Mouse (Mus musculus): Measurements from ENCODE around the gene Fabp3. TPM values are rescaled to one million over a fixed set of nuclear protein-coding genes. Genes with fewer than 3 reads are reported as not detected.

The Fabp3 gene
- total RNA-seq (2021), result 100 to 1,000 TPM; 142 to 168 TPM
- long read RNA-seq, transcript Fabp3-201 (4 exons, 823 nt), result major isoform, 243 of 250 reads
- long read RNA-seq, partial matches to known transcripts, result 3 of 250 reads
- long read RNA-seq, other reads (novel, unspliced or antisense), result 4 of 250 reads

DNA sequence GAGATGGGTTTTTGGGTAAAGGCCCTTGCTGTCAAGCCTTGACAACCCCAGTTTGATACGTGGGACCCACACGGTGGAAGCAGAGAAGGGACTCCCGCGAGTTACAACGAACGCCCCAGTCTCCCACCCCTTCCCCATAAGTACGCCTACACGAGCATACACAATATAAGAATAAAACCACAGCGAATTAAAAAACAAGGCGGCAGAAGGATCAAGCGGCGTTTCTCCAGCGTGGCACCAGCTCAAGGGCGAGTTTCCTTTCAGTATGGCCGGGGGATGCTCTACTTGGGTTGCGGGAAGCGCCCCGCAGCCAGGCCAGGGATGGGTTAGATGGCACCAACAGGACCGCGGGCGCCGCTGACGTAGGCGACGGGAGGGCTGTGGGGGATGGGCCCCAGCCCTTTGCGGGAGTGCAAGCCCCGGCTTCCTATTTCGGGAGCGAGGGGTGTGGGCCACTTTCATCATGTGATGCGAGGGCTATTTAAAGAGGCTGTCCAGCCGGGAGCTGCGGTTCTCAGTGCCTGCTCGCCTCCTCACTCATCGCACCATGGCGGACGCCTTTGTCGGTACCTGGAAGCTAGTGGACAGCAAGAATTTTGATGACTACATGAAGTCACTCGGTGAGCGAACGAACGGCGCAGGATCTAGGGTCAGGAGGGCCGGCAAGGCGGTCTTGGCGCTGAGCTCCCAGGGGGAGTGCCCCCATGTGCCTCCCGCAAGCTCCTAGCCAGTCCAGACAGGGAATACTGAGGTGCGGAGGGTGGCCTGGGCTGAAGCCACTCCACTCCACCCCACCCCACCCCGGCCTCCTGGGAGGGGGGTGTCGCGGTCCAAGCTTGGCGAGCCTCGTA lies at the start of gene Fabp3, which contains the start of gene Gm10570:
Fabp3 (plus strand) TSS at position 365 of the 851 bp plus-strand sequence.
Gm10570 (minus strand) TSS at position 444 of the 851 bp plus-strand sequence.
- DNase-seq (ENCODE audit: low spot score in 2 of 2), result peak; percentile 57 to 72

DNA sequence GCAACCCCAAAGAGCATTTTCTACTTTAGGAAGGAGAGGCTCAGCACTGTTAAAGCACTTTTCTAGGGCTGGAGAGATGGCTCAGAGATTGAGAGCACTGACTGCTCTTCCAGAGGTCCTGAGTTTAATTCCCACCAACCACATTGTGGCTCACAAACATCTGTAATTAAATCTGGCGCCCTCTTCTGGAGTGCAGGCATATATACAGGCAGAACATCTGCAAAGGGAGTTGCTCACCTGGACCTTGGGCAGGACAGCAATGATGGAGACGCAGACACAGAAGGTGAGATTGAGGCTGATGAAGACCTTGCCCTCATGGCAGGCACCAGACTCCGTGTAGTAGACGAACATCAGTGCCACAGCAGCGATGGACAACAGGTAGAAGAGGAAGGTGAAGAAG lies 48.0 kb upstream of the Fabp3 start:
- DNase-seq (ENCODE audit: low spot score in 2 of 2), result no peak

DNA sequence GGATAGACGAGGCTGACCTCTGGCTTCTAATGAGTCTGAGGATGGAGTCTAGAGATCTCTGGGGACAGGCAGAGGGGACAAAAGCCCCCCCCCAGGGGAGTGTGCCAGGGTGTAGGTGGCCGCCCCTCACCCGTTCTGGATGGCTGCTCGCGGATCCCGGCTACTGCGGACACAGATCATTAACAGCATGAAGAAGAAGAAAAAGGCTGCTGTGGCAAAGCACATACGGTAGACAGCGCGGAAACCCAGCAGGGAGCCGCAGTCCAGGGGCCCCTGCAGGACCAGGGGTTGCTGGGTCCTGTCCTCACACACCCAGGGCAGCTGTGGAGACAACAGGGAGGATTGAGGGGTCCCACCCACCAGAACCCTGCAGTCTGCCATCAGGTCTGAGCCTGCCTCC lies 44.3 kb upstream of the Fabp3 start:
- DNase-seq (ENCODE audit: low spot score in 2 of 2), result no peak

DNA sequence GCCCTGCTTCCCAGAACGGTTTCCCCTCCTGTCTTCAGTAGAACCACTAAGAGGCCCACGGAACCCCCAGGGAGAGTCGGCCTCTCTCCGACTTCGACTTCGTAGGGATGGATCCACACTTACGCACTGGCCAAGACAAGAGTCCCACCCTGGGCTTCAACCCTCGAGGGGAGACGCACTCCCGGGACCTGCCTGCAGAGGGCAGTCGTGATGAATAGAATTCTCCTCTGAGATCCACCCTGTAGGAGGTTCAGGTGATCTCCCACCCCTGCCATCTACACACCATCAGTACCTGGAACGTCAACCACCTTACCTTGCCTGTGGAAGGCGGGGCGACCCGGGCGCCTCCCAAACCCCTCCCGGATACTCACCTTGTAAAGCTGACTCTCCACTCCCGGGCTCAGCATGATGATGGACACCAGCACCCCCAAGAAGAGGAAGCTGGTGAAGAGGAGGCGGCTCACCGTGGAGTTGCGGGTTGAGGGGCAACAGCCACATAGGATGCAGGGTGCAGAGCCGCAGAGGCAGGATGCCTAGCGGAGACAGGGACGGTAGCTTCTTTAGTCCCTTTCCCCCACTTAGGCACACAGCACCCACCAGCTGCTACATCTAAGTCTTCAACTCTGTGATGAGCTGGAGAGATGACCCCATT lies 43.6 kb upstream of the Fabp3 start:
- DNase-seq (ENCODE audit: low spot score in 2 of 2), result peak; percentile 79 to 80

DNA sequence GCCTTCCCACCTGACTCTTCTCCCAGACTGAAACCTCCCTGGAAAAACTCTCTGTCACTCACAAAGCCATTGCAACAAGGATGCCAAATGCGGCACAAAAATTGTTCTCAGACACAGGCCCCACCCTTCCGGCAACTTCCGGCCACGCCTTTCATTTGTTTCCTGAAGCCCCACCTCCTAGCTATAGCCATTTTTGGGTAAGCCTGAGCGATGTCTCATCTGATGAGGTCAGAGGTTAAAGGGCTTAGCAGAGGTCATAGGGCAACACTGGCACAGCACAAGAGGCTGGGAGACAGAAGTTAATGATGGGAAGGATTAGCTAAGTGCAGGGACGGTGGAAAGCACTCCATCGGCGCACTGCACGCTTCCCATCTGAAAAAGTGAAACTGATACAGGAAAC lies 41.8 kb upstream of the Fabp3 start:
- DNase-seq (ENCODE audit: low spot score in 2 of 2), result no peak

DNA sequence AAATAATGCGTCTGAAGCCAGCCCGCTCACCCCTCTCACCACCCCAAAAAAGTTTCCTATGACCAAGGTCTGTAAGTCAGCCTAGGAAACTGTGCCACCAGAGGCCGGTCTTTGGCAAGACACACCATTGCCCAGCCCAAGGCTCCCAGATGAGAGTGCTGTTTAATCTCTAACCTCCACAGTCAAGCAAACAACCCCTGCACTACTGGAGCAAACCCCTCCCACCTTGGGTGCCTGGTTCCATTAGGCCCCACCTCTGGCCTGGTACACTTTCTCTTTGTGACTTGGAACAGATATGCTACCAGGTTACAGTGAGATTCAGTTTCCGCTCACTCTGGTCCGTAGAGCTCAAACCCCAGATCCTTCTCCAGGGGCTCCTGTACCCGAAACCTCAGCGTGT lies 41.3 kb upstream of the Fabp3 start:
- no peak for DNase-seq (ENCODE audit: low spot score in 2 of 2)

DNA sequence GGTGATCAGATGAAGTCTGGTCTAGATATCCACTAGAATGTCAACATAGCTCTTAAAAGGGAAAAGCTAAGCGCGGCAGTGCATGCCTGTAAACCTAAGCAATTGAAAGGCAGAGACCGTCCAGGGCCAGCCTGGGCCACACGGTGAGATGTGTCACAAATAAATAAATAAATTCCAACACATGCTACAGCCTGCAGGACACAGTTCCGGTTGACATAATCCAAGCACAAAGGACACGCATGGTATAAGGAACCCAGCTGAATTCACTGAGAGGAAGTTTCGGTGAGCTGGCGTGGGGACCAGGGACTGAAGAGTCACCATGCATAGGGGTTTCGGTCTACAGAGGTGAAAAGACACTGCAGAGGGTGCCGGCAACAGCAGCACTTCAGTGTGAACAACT lies 39.7 kb upstream of the Fabp3 start:
- DNase-seq (ENCODE audit: low spot score in 2 of 2), result no peak

DNA sequence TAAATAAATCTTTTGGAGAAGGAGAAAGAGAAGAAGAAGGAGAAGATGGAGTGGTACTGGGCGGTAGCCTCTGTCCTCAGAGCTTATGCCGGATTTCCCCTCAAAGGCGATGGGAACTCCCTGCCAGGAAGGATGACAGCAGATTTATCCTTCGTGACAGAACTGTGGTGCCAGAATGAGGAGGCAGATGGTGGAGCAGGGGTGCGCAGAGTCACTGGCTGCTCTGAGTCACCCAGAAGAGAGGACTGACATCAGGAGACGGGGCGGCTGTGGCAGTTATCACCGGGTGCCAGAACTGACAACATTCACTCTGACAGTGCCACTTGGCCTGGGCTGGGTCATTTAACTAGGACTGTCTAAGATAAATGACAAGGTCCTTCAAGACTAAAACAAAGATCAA lies 38.3 kb upstream of the Fabp3 start:
- peak; percentile 61 to 62 for DNase-seq (ENCODE audit: low spot score in 2 of 2)

DNA sequence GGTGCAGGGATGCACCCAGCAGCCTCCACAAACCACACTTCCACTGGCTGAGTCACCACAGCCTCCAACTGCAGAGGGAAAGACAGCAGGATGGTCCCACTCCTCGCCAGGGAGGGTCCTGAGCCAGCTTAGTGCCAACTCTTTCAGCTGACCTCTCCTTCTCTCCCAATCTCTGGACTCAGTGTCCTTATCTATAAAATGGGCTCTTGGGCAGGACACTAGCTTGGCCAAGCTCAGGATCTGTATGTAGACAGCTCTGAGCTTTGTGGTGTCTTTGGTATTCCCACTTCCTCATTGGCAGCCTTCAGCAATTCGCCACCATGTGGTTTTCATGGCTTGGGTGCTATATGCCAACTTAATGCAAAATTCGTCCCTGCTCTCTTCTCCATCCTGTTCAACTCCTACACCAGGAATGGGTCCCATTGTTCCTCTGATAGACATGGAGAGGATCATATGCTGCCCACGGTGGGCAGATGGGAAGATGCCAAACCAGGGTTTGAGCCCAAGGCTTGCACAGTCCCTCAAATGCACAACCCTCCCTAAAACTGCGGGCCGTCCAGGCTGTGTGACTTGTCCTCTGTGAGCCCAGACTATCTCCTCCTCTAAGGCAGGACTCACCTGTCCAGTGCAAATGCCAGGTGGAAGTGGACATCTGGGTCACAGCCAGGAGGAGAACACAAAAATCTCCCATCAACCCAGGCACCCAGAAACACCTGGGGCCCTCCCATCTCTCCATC lies 37.6 kb upstream of the Fabp3 start:
- no peak for DNase-seq (ENCODE audit: low spot score in 2 of 2)

DNA sequence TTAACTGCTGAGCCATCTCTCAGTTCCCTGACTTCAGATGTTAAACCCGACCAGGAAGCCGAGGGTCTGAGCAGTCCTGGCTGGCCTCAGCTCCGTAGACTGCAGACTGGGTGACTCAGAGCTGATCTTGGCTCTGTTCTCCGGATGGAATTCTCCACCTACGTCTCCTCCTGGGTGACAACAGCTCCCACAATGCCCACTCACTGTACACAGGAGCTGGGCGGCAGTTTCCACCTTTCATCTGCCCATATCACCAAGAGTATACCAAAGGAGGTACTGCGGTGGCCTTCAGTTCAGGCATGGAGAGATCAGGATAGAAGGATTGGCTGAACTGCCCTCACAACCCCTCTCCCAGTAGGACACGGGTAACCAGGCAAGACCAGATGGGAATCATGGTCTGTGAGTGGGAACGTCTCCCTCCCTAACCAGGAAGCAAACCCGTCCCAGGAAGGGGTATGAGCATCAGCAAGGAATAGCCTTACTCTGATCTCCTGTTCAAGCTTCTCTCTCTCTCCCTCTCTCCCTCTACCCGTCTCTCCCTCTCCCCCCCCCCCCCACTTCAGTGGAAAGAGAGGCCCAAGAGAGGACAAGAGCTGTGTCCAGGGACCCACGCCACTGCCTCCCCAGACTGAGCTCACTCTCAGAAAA lies 34.6 kb upstream of the Fabp3 start:
- DNase-seq (ENCODE audit: low spot score in 2 of 2), result peak in 1 of 2 experiments; percentile 40

DNA sequence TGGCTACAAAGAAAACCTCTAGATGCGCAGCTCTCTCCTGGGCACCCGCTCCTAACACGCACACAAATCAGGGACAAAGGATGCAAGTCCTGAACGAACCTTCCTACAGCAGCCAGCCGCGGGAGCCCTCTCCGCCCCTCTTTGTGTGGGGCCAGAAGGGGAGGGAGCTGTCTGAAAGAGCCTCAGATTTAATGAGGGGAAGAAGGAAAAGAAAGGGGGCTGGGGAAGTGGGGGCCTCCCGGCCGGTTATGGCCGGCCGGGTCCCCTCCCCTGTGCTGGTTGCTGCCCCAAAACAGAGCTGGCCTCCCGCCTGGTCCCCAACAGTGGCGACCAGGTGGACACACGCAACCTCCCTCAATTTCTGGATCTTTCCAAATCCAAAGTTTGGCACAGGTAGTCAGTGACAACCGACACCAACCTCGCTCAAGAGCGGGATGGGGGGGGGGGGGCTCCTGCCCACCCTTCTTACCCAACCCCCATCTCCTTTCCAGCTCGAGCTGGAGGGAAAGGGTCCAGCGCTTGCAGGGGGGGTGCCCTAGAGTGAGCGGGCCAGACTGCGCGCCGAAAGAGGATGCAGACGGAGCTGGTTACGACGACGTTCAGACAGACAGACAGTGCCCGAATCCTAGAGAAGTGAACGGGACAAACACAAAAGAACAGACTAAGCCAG lies 33.9 kb upstream of the Fabp3 start:
- DNase-seq (ENCODE audit: low spot score in 2 of 2), result peak; percentile 43 to 52

DNA sequence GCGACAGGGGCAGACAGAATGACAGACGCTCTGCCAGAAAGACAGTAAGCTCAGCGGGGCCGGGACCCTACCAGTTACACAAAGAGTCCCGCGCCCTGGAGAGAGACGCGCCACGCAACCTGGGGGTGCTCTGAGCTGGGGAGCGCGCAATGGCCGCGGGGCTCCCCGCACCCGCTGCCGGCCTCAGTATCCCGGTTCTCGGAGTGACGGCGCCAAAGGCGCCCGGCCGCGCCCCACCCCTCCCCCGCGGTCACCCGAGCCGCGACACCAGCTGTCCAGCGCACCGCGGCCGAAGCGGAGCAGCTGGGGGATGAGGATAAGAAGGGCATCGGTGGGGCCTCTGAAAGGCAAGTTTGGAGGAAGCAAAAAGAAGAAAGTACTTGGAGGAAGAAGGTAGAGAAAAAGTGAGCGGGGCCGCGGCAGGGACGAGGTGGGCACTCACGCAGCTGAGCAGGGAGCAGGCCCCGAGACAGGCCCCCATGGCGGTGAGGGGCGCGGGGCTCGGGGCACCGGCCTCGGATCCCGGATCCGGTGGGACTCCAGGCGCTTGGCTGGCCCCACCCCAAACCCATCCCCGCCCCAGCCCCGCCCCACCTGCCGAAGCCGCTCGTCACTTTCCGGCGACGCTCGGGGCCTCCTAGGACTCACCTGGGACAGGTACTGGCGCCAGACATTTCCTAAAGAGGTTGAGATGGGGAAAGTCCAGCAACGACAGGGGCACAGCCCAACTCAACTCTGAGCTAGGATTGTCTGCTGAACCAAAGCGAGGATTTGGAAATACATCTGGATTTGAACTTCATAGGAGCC lies 33.2 kb upstream of the Fabp3 start:
- peak in 1 of 2 experiments; percentile 33 for DNase-seq (ENCODE audit: low spot score in 2 of 2)

DNA sequence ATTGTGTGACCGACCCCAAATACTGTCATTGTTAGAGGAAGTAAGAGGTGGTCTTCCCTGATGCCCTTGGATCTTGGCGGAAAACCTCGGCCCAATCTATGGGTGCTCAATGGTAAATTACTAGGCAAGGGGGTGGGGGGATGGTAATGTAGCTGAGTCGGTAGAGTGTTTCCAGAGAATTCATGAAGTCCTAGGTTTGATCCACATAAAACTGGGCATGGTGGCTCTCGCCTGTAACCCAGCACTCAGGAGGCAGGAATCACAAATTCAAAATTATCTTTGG lies 32.6 kb upstream of the Fabp3 start:
- DNase-seq (ENCODE audit: low spot score in 2 of 2), result no peak

DNA sequence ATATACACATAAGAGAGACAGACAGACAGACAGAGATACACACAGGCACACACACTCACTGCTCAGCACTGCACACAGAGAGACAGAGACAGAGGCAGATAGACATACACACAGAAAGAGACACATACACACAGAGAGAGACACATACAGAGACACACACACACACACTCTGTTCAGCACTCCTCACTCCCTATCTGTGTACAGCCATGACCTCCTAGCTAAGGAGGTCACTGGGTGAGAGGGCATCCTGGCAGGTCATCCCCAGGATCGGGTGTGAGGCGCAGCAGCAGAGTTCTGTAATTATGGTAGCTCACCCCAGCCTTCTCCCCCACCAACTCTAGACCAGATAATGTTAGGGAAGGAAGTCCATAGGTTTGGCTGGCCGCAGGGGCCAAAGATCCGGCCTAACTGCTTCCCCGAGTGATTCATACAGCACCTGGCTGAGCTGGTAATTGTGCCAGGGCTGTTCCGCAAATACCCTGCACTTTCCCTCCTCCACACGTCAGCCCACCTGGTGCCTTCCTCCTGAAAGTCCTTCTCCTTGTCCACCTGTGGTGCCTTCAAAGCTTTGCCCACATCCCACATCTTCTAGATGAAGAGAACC lies 31.7 kb upstream of the Fabp3 start:
- no peak for DNase-seq (ENCODE audit: low spot score in 2 of 2)

DNA sequence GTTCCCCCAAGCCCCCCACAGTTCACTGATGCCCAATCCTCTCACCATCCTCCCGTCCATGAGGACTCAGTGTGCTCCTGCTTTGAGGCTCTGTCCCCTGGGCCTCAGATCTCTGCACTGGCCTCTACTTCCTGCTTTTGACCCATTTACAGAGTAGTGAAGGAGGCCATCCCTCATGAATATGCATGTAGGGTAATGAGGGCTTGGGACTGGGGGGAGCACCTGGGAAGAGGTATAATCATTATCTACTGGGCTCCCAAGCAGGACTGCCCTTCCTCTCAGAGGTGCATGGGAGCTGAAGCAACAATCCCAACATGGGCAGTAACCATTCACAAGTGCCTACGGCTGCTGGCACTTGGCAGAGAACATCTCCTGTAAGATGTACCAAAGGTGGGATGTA lies 29.3 kb upstream of the Fabp3 start, which contains the start of gene Serinc2:
Serinc2 (minus strand) TSS at position 101 of the 400 bp plus-strand sequence.
- no peak for DNase-seq (ENCODE audit: low spot score in 2 of 2)

DNA sequence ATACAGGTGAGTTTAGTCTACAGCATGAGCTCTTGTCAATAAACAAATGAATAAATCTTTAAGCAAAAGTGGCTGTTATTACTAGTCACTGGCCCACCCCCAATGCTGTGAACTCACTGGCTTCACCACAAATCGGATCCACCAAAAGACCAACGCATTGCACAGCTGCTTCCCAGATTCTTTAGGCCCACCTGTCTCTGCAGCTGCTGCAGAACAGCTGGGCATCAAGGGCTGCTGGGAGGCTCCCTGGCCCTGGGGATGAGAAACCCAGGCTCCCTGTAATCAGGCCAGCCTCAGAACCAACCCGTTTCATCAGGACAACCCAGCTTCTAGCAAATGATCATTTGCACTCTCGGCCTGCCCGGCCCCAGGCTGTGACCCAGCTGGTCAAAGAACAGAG lies 25.5 kb upstream of the Fabp3 start:
- DNase-seq (ENCODE audit: low spot score in 2 of 2), result no peak

DNA sequence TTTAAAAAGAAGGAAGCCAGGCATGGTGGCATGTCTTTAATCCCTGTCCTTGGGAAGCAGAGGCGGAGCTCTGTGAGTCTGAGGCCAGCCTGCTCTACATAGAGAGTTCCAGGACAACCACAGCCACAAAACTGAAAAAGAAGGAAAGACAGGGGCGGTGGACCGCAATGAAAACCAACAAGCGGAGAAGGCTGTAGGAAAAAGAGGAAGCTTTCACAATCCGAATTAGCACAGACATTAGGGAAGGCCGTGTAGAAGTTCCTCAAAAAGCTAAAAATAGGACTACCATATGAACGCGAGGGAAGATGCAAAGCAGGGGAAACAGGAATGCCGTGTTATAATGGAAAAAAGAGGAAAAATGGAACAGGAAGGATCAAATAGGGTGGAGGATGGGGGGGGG lies 24.6 kb upstream of the Fabp3 start:
- no peak for DNase-seq (ENCODE audit: low spot score in 2 of 2)

DNA sequence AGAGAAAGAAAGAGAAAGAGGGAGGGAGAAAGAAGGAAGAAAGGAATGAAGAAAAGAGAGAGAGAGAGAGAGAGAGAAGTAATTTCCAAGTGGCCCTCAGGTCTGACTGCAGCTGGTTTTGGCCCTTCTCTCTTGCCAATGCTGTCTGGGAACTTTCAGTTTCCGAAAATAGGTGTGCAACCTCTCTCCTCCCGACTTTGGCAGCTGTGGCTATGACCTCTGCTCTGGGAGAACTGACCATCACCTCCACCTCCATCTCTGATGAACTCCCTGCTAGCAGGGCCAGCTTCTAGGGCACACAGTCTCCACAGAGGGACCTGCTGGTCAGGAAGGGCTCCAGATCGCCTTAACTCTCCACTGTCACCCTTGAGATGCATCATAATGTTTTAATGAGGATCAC lies 21.9 kb upstream of the Fabp3 start:
- DNase-seq (ENCODE audit: low spot score in 2 of 2), result no peak

DNA sequence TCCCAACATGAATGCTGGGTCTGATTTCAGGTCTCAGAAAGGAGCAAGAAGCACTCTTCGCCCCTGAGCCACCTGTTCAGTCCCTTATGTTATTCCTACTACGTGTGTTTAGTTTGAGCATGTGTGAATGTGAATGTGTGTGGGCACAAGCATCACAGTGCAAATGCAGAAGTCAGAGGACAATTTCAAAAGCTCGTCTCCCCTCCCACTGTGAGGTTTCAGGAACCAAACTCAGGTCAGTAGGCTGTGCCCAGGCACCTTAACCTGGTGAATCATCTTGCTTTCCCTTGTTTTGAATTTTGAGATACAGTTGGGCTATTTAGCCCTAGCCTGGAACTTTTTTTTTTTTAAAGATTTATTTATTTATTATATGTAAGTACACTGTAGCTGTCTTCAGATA lies 18.6 kb upstream of the Fabp3 start:
- no peak for DNase-seq (ENCODE audit: low spot score in 2 of 2)

Data from layer of hippocampus, postnatal 10 days (tissue).